Mouse (Mus musculus) brain, embryonic 18.5 days (tissue): ENCODE results near the gene Serpinb6a.

Source experiments
- DNase-seq: peaks from one replicate; pipeline ENCODE4 v3.0.0-alpha.2; 2012; ENCODE audit warnings: low read depth, low spot score

Gene Serpinb6a

DNA sequence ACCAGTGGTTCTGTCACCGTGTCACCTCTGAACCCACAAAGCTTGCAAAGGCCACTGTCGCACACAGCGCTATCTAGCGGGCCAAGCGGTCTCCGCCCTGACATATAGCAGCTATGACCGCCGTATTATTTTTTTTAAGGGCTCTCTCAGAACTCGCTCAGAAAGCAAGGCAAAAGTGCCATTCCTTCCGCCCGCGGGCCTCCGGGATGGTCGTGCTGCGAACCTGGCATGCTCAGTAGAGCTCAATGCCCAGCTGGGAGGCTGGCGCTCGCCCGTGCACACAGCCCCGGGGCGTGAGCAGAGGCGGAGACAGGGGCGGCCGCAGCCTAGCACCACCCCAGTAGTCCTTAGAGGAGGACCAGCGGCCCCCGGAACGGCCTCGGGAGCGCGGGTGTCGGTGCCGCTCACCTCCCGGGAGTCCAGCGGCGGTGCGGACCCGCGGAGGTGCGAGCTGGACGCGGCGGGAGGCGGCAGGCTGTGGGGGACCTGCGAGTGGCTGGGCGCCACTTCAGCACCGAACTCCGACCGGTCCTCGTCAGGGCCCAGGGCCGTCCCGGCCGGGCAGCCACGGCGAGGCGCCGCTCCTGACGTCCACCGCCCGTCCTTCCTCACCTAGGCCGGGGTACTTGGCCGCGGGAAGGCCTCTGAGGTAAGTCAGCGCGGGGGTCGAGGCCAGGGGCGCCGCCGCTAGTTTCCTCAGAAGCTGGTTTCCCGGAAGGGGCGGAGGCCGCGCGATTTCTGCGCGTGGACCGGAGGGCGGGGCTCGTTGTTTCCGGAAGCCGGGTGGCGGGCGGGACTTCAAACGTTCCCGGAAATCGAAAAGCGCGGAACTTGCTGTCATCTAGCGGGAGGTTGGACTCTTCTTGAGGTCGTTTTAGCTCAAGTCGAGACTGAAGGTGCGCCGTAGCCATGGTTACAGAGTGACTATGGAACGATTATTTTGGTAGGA, at the start of gene Serpinb6a, which contains the start of gene Ripk1:
Gene Serpinb6a, minus strand, starts transcription at position 737 of the 949 bp plus-strand sequence.
Gene Ripk1, plus strand, starts transcription at position 306 of the 949 bp plus-strand sequence.
- DNase-seq = peak; percentile 74

DNA sequence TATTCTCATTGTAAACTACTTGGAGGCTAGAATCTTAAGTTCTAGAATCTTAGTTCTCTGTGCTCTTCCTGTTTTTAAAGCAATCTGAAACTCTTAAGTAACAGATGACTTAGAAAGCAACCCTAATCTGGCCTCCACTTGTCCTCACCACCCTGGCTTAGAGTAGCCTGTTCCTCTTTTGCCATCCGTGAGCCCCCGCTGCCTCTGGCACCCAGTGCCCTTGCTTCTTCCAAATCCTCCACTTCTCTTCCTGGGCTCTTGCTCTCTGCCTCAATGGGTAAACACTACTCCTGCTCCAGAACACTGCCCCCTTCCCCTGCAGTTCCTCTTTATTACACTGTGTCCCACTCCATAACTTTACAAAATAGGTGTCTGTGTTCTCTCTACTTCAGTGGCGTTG, 49.1 kb upstream of the Serpinb6a start:
- no peak for DNase-seq

DNA sequence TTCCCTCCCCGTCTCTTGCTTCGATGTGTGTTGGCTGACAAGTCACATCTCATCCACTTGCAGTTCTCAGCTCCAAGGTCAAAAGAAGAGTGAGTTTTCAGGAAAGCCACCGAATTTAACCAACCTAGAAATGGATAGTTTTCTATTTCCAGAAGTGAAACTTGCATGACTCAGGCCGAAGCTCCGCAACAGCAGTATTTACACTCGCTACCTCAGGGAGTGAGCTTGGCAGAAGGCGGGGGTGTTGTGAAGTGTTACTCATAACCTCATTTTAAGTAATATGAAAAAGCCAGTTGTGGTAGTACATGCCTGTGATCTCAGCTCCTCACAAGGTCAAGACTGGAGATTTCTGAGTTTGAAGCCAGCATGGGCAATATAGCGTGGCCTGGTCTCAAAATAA, 47.9 kb upstream of the Serpinb6a start:
- no peak for DNase-seq

DNA sequence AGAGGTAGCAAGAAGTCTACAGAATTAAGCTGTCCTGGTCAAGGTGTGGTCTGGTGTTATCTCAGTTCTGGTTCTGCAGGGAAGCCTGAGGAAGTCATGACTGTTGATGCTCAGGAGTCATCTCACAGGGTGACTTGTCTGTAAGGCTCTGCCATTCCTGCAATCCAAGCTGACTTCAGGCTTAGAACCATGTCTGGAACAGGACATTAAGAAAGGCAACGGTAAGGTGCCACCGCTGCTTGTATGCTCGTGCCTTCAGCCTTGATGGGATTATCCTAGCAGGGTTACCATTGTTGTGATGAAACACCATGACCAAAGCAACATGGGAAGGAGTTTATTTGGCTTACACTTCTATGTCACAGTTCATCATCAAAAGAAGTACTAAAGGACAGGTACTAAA, 44.9 kb upstream of the Serpinb6a start:
- DNase-seq = no peak

DNA sequence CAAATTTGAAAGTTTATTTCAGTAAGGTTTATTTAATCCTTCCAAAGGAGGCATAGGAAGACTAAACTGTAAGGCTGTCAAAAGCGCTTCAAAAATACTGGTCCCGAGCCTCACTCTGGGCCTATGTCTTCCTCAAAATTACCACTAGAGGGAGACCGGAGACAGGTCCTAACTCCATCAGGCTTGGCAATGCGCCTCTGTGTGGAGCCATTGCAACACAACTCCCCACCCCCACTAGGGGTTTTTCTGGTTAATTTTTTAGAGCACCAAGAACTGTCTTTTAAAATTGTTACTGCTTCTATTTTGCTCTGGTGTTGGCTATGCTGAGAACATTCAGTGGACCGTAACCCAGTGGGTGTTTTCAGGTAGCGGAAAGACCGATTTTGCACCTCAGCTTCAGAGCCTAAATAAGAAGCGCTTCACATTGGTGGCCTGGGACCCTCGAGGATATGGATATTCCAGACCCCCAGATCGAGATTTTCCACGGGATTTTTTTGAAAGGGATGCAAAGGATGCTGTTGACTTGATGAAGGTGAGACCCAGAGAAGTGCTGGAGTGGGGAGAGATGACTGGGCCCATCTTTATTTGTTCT, 43.9 kb upstream of the Serpinb6a start:
- DNase-seq = peak; percentile 77

DNA sequence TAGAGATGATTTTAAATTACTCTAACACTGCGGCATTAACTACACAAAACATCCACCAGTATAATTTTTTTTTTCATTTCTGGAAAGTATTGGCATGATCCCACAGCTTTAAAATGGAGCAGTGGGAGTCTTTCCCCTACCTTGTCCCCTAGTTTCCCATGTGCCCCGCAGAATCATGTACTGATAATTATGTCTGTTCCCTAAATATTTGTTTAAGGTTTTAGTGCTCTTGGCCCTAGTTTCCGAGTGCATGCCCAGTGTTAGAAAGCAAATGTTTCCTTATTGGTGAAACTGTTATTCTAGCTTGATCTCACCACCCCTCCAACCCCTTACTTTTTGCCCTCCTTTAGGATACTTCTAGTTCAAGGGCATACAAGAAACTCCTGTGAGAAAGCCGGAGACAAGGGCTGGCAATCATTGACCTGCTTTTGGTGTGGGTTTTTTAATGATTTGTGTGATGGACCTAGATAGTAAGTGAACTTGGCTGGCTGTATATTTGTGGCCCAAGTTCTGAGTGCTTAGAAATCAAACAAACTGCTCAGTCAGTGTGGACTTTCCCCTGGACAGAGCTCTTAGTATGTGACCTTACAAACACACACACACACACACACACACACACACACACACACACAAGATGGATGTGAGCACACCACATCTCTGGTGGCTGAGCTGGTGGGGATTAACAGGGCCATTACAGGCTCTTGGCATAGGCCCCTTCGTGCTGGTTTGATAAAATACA, 43.1 kb upstream of the Serpinb6a start:
- no peak for DNase-seq

DNA sequence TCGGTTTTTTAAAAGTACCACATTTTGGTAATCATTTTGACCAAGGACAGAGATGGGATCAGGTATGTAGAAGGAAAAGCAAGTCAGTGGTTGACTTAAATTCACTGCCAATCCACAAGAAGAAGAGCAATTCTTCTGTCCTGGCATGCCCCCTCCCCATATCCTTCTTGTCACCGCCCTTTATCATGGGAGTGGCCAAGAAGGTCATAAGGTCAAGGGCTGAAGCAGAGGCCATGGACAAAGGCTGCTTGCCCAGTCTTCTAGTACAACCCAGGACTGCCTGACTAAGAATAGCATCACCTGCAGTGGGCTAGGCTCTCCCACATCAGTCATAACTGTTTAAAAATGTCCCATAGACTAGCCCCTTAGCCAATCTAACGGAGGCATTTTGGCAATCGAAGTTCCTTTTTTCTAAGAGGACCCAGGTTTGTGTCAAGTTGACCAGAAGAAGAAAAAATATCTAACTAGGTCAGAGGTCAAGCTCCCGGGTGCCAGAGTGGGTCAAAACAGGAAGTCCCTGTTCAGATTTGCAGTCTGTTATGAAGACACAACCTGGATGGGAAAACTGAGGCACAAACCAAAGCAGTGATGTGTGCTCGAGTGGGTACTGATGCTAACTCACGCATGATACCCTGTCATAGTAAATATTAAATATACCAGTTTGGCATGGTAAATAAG, 41.3 kb upstream of the Serpinb6a start:
- no peak for DNase-seq

DNA sequence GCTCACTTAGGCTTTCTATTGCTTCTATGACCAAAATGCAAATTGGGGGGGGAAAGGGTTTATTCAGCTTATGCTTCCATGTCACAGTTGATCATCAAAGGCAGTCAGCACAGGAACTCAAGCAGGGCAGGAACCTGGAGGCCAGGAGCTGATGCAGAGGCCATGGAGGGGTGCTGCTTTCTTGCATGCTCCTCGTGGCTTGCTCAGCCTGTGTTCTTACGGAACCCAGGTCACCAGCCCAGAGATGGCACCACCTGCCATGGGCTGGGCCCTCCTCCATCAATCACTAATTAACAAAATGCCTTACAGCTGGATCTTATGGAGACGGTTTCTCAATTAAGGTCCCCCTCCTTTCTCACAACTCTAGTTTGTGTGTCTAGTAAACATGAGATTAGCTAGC, 37.5 kb upstream of the Serpinb6a start:
- DNase-seq = no peak

DNA sequence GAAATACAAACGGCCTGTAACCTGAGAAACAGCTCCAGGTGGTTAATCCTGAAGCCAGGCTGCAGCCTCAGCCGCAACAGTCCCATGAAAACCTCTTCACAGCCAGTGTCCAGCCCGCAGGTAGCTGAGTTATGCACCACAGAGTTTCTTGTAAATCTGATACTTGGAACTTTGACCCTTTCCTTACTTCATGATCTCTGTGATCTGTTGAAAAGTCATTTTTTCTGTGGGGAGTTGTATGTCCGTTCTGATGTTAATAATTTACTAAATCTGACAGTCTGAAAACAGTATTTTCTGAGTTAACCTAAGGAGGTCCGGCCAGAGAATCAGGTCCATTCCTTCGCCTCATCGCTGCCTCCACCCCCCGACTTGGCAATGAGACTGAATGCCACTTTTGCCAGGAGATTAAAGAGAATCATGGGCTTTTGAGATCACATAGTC, 36.3 kb upstream of the Serpinb6a start:
- no peak for DNase-seq

DNA sequence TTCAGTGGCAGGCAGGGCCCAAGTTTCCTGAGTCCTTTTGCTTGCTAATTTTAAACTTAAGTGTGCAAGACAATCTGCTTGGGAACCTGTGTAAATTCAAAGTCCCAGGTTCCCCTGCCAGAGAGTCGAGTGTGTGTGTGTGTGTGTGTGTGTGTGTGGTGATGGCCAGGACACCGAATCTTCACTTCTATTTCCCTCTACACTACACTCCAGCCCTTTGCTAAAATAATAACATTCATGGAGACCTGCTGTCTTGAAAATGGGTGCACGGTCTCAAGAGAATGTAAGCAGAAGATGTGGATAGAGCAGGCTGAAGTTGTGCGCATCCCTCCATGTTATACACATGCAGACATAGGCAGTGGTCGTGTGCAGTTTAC, 35.5 kb upstream of the Serpinb6a start:
- no peak for DNase-seq

DNA sequence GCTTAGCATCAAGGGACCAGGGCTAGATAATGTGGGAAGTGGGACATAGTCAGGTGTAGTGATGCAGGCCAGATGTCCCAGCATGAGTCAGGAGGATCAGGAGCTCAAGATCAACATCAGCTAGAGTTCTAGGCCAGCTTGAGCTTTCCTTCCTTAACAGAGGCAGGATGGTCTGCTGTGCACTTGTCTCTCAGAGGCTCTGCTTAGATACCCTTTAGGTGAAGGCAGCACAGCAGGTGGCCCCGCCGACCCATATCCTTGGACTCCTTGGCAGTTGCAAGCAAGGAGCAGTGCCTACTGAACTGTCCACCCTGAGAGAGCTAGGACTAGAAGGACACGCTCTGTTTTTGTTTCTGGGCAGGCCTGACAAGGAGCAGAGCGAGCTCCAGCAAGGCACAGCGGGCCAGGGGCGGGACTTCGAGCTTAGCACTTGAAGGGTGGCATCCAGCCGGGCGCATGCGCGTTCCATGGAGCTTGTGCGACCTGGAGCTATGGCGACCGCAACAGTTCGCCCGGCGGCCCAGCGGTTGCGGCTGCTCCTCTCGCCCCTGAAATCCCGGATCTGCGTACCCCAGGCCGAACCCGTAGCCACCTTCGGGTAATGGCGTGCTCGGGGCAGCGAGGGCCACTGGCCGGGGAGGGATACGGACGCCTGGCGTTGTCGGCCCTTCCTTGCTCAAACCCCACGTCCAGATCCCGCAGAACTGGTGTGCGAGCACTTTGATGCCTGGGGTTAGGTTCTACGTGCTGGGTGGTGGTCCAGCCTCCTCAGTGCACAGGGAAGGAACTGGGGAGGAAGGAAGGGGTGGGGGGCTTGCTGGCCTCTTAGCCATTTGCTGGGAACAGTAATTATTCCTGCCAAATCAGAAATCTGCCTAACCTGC, 34.8 kb upstream of the Serpinb6a start, which contains the start of gene Bphl:
Gene Bphl, plus strand, starts transcription at position 426 of the 884 bp plus-strand sequence.
- peak; percentile 85 for DNase-seq

DNA sequence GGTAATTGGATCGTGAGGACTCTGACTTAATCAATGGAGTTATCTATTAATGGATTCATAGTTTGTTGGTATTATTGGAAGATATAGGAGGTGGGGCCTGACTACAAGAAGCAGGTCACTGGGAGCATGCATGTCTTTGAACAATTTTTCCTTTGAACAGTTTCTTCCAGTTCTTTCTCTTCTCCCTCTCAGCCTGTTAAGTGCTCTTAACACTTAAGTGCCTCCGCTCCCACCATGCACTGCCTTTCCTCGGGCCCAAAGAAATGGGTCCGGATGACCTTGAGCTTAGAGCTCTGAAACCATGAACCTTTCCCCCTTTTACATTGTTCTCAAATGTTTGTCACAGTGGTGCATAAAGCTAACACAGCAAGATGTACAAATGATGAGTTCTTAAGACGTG, 34.1 kb upstream of the Serpinb6a start:
- DNase-seq = no peak

DNA sequence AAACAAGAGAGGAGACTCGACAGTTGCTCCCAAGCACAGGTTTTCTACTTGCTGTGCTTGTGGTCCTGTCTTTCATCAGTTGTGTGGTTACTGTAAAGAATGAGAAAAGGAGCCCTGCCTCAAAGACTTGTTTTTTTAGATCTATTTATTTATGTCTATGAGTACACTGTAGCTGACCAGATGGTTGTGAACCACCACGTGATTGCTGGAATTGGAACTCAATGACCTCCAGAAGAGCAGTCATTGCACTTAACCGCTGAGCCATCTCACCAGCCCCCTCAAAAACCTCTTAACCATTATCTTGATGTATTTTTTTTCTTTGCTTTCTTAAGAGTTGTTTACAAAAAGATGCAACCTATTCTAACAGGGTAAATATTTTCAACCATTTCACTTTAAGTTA, 32.8 kb upstream of the Serpinb6a start:
- no peak for DNase-seq

DNA sequence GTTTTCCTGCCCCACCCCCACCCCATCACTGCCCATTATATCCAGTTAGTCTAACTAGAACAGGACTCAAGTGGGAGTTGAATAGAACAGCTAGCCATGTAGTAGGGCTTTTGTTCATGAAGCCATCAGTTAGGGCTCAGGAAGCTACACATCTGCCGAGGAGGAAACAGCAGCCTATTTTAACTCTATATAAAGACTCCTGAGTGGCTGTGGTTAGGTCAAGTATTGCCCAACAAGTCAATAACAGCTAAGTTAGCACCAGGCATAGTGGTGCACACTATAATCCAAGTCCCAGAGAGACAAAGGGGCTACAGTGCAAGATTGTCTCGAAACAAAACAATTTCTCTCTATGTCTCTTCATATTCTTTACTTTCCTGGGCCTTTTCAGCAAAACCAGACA, 29.4 kb upstream of the Serpinb6a start:
- no peak for DNase-seq

DNA sequence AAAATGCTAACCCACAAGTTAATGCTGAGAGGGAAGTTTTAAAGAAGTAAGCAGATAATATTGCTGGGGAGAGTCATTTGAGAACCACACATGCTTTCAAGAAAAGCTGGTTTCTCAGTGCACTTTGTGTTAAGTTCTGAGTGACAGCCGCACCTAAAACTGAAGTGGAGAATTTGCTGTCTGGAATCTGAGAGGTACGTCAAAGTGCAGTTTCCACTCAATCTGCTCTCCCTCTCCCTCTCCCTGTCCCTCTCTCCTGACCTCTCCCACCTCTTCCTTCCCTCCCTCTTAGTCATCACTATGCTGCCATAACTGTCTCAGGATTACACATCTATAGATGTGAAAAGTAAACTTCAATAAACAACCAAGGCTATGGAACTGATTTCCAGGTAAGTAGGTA, 19.4 kb upstream of the Serpinb6a start:
- DNase-seq = no peak

DNA sequence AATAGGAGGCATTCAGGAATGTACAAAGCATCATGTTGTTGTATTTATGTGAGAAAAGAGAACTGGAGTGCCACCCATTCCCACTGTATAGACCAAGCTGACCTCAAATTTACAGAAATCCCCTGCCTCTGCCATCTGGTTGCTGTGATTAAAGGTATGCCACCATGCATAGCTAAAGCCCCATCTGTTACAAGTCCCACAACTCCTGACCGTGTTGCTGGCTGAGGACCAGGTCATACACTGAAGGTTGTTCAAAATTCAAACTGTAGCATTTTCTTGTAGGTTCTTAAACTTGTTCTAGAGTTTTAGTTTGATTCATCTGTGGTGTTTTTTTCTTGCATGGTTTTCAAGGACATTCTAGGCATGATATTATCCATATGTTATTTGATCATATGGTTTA, 15.9 kb upstream of the Serpinb6a start:
- DNase-seq = no peak

DNA sequence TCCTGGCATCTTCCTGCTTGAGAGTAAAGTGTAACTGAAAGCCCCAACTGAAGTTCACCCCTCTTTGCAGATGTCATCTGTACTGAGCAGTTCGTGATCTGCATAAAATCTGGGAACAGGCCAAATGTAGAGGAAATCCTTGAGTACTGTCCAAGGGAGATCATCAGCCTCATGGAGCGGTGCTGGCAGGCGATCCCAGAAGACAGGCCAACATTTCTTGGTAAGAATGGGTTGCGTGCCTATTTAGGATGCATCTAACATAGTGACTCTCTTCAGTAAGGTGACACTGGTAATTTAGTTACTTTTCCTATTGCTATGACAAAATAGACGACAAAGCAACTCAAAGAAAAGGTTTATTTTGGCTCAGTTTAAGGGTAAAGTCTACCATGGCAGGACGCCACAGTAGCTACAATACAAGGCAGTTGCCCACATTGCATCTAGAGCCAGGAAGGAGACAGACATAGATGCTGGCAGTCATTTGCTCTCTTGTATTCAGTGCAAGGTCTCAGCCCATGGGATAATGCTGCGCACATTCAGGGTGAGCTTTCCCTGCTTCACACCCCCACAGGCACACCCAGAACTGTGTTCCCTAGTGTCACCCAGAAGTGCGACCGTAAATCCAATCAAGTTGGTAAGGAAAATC, 14.5 kb upstream of the Serpinb6a start:
- no peak for DNase-seq

DNA sequence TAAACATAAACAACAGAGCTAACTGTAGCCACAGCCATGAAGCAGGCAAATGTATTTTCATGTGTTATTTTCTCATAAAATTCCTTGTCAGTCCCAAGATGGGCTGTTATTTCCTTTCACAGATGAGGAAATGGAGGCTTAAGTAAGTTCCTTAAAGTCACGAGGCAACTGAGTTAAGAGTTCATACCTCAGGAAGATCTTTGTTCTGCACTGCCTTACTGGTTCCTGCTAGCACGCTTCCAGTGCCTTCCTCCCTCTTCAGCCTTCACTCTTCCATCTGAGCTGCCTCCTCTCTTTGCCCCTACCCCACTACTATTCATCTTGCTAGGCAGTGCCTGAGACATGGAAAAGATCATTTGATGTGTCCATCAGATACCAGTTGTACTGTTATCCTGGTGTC, 4.6 kb upstream of the Serpinb6a start:
- DNase-seq = no peak

DNA sequence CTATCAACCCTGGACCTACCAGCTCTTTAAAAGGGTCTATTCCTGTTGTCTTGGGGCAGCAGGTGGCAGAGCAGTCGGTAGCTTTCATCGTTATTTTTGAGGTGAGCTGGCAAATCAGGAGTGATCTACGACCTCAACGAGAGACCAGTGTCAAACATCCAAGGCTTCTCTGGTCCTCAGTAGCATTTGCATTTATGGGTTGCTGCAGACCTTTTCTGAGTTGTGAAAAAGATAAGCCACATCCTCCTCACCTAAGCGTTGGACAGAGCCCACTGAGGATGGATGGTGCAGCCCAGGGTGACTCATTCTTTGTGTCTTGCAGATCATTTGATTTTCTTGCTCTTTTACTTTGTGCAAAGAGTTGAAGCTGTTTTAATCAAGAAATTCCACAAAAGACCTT, 464 bp upstream of the Serpinb6a start:
- DNase-seq = no peak

DNA sequence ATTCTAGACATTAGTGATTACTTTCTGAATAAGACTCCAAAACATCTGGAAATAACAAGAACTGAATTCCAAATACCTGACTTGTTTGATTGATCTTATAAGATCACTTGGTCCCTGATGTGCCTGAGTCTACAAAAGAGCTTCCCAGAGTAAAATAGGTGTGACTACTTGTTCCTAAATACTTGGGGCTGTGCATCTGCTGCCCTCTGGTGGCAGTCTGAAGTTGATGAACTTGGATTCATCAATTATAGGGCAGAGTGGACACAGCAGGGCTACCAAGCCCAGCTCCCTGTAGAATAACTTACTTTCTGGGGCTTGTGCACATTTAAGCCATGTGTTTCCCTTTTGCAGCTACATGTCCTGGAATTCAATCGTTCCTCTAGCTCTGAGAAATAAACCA, 7.4 kb downstream of the Serpinb6a start:
- no peak for DNase-seq
